17 mouse cellular contexts compared by ENCODE assay signal in genomic region chr8:125872501-125873249, GRCm38 (mm10). TPM values are rescaled to one million over a fixed set of nuclear protein-coding genes. Genes with fewer than 3 reads are reported as not detected.
A peak's percentile ranks its signal among the peaks of the same experiment; 100 is the strongest.
DNase-seq lines count a peak whose midpoint lies in the region; ATAC-seq and TF ChIP-seq lines count a peak whose summit lies in the region.
"Had no signal": no experiment of that assay in that cellular context is flagged by ENCODE, and none has a peak within 500 bp of the region (broad histone marks: within the 10 kb centered on the region; RNA-seq: fewer than 3 reads in every experiment).

No protein-coding gene starts in this region.

- TF ChIP-seq EP300 in liver, postnatal 0 days (IDR thresholded peaks at IDR 0.05; ENCODE audit: low read depth): no peak

- no peak overlapping the region; the same call in 1 of the 2 replicates for H3K27ac ChIP-seq in liver, postnatal 0 days (ENCODE audit: low read depth)
- H3K27ac ChIP-seq in liver, embryonic 11.5 days (ENCODE audit: low read depth, low read length): no peak overlapping the region
- peak overlapping the region; percentile 39; the same call in 1 of the 2 replicates for H3K27ac ChIP-seq in embryonic facial prominence, embryonic 15.5 days (replicated peaks)
- H3K27ac ChIP-seq in stomach, embryonic 16.5 days (ENCODE audit: low read length): 0 out of 2 replicates have a peak overlapping the region, but pooled peaks have one; percentile 48
- no peak overlapping the region for H3K27ac ChIP-seq in thymus, adult 2 months (ENCODE audit: control insufficient read depth, insufficient read depth, low read length)
- H3K27ac ChIP-seq: forebrain, embryonic 12.5 days; liver, embryonic 12.5 days had no signal

- no peak for TF ChIP-seq POLR2A in thymus, adult 2 months (IDR thresholded peaks at IDR 0.05; ENCODE audit: control insufficient read depth, extremely low read depth, insufficient read depth, low read length, poor library complexity)

- H3K4me2 ChIP-seq in liver, postnatal 0 days (ENCODE audit: low read depth, low read length): no peak overlapping the region
- H3K4me2 ChIP-seq in liver, embryonic 11.5 days: no peak overlapping the region
- no peak overlapping the region for H3K4me2 ChIP-seq in embryonic facial prominence, embryonic 15.5 days (replicated peaks)
- no peak overlapping the region for H3K4me2 ChIP-seq in stomach, embryonic 16.5 days (ENCODE audit: low read depth, low read length)
- H3K4me2 ChIP-seq: forebrain, embryonic 12.5 days; liver, embryonic 12.5 days had no signal

- no peaks in the 10 kb centered on the region for H3K4me1 ChIP-seq in liver, postnatal 0 days (ENCODE audit: insufficient read depth)
- H3K4me1 ChIP-seq in liver, embryonic 11.5 days (replicated peaks; ENCODE audit: control insufficient read depth, insufficient read depth, low read length): peaks cover 19% of the 10 kb centered on the region
- H3K4me1 ChIP-seq in embryonic facial prominence, embryonic 15.5 days: peaks cover 19% of the 10 kb centered on the region; the same call in 1 of the 2 replicates
- peaks cover 3% of the 10 kb centered on the region for H3K4me1 ChIP-seq in stomach, embryonic 16.5 days (ENCODE audit: control insufficient read depth, insufficient read depth, low read length)
- peaks cover 4% of the 10 kb centered on the region; the same call in 1 of the 2 replicates for H3K4me1 ChIP-seq in thymus, adult 2 months (replicated peaks; ENCODE audit: control insufficient read depth, insufficient read depth, low read length)

- H3K9me3 ChIP-seq in liver, postnatal 0 days (ENCODE audit: low read length): no peaks in the 10 kb centered on the region
- no peaks in the 10 kb centered on the region for H3K9me3 ChIP-seq in liver, embryonic 11.5 days (ENCODE audit: control insufficient read depth, low read length)
- H3K9me3 ChIP-seq in embryonic facial prominence, embryonic 15.5 days (replicated peaks): no peaks in the 10 kb centered on the region
- no peaks in the 10 kb centered on the region for H3K9me3 ChIP-seq in stomach, embryonic 16.5 days (replicated peaks; ENCODE audit: control insufficient read depth, low read length)
- H3K9me3 ChIP-seq: forebrain, embryonic 12.5 days; liver, embryonic 12.5 days; megakaryocyte, embryonic 14.5 days had no signal

- no peak for TF ChIP-seq CTCF in liver, postnatal 0 days (IDR thresholded peaks at IDR 0.05; ENCODE audit: low read depth)
- TF ChIP-seq CTCF in thymus, adult 2 months (IDR thresholded peaks at IDR 0.05; ENCODE audit: borderline replicate concordance, control insufficient read depth, extremely low read depth, insufficient read depth, low read length, poor library complexity): no peak

- peak; percentile 21 for DNase-seq in heart, adult 8-10 months (ENCODE audit: low spot score)
- no peak for DNase-seq in heart, postnatal 14 days
- DNase-seq in liver, postnatal 0 days: no peak
- no peak for DNase-seq in liver, embryonic 11.5 days (ENCODE audit: low spot score)
- no peak for DNase-seq in thymus, adult 2 months
- no peak for DNase-seq in gastrocnemius, postnatal 14 days
- DNase-seq: B cell, adult 2 months; heart, postnatal 10 days had no signal

- no peaks in the 10 kb centered on the region for H3K27me3 ChIP-seq in liver, postnatal 0 days (ENCODE audit: insufficient read depth, low read length)
- no peaks in the 10 kb centered on the region; the same call in 1 of the 2 replicates for H3K27me3 ChIP-seq in liver, embryonic 11.5 days (replicated peaks; ENCODE audit: control insufficient read depth, insufficient read depth, low read length)
- no peaks in the 10 kb centered on the region; the same call in 1 of the 2 replicates for H3K27me3 ChIP-seq in embryonic facial prominence, embryonic 15.5 days
- H3K27me3 ChIP-seq in stomach, embryonic 16.5 days (ENCODE audit: control insufficient read depth, insufficient read depth, low read length): no peaks in the 10 kb centered on the region; the same call in 1 of the 2 replicates
- H3K27me3 ChIP-seq in thymus, adult 2 months (ENCODE audit: control insufficient read depth, insufficient read depth, low read length): no peaks in the 10 kb centered on the region
- H3K27me3 ChIP-seq: forebrain, embryonic 12.5 days had no signal

- peak; percentile 47 for ATAC-seq in liver, postnatal 0 days
- ATAC-seq in liver, embryonic 11.5 days (replicated peaks; ENCODE audit: low FRiP score): no peak
- peak; percentile 32; the same call in 1 of the 2 replicates for ATAC-seq in embryonic facial prominence, embryonic 15.5 days (ENCODE audit: insufficient number of reproducible peaks, low FRiP score, low TSS enrichment, low read depth)
- ATAC-seq in stomach, embryonic 16.5 days (ENCODE audit: insufficient read depth, low FRiP score): peak; percentile 26; the same call in 1 of the 2 replicates
- ATAC-seq: inflammation-experienced regulatory T-cells, adult 6 months; liver, embryonic 12.5 days had no signal

- WGBS in liver, postnatal 0 days (ENCODE audit: insufficient replicate concordance): 59% methylated on average over 9 of the region's 9 CpGs
- 58% methylated on average over 9 of the region's 9 CpGs for WGBS in liver, embryonic 11.5 days
- 49% methylated on average over 9 of the region's 9 CpGs for WGBS in embryonic facial prominence, embryonic 15.5 days
- WGBS in stomach, embryonic 16.5 days: 52% methylated on average over 9 of the region's 9 CpGs
- 73% methylated on average over 9 of the region's 9 CpGs for WGBS in thymus, adult 2 months

- H3K36me3 ChIP-seq in liver, postnatal 0 days (replicated peaks; ENCODE audit: insufficient read depth, low read length): no peaks in the 10 kb centered on the region
- H3K36me3 ChIP-seq in liver, embryonic 11.5 days (ENCODE audit: control insufficient read depth, insufficient read depth, low read length): no peaks in the 10 kb centered on the region
- no peaks in the 10 kb centered on the region for H3K36me3 ChIP-seq in embryonic facial prominence, embryonic 15.5 days
- no peaks in the 10 kb centered on the region for H3K36me3 ChIP-seq in stomach, embryonic 16.5 days (ENCODE audit: control insufficient read depth, insufficient read depth, low read length)
- H3K36me3 ChIP-seq in thymus, adult 2 months (ENCODE audit: control insufficient read depth, insufficient read depth, low read length): no peaks in the 10 kb centered on the region
- H3K36me3 ChIP-seq: forebrain, embryonic 12.5 days; G1E; liver, embryonic 12.5 days had no signal

- intact Hi-C loops in heart, postnatal 14 days (cut with DNase I): loop anchor here (5.0 to 10.0 kb wide), 4 partner anchors 568 to 820 kb away; partner anchors contain the start of gene Disc1
- intact Hi-C loops in gastrocnemius, postnatal 14 days (cut with DNase I; ENCODE audit: low total_unique reads): loop anchor here (5.0 kb wide), 1 partner anchor 690 kb away; no protein-coding TSS in a partner anchor

- H3K9ac ChIP-seq in liver, postnatal 0 days (replicated peaks): no peak overlapping the region
- no peak overlapping the region for H3K9ac ChIP-seq in liver, embryonic 11.5 days (ENCODE audit: low read depth, low read length)
- H3K9ac ChIP-seq in embryonic facial prominence, embryonic 15.5 days: no peak overlapping the region
- H3K9ac ChIP-seq in stomach, embryonic 16.5 days (ENCODE audit: low read length): 0 out of 2 replicates have a peak overlapping the region, but pooled peaks have one; percentile 18
- H3K9ac ChIP-seq: forebrain, embryonic 12.5 days; liver, embryonic 12.5 days had no signal

- no peak overlapping the region for H3K4me3 ChIP-seq in liver, postnatal 0 days (ENCODE audit: low read depth, low read length)
- H3K4me3 ChIP-seq in liver, embryonic 11.5 days (ENCODE audit: low read depth, low read length): no peak overlapping the region
- no peak overlapping the region for H3K4me3 ChIP-seq in embryonic facial prominence, embryonic 15.5 days (replicated peaks)
- no peak overlapping the region for H3K4me3 ChIP-seq in stomach, embryonic 16.5 days (replicated peaks; ENCODE audit: low read length)
- H3K4me3 ChIP-seq in thymus, adult 2 months (ENCODE audit: control insufficient read depth, insufficient read depth, low read length): no peak overlapping the region
- H3K4me3 ChIP-seq: forebrain, embryonic 12.5 days; liver, embryonic 12.5 days had no signal

RNA-seq across cellular contexts. Expression of gene Pcnx2, which starts 25.4 kb away (rescaled TPM):
- under 1 TPM; 0.49 to 0.90 (median 0.64) TPM for total RNA-seq in heart, adult 8-10 months (2022)
- under 1 TPM; 0.61 to 0.88 TPM for total RNA-seq in heart, postnatal 14 days (2021)
- 0.04 and 0.05 TPM in 2 replicates for polyA plus RNA-seq in liver, postnatal 0 days (2015; fragmentation: Nextera tagmentation; extraction: Ambion mirVana)
- polyA plus RNA-seq in liver, embryonic 11.5 days (2014; fragmentation: Nextera tagmentation; extraction: Ambion mirVana): 0.47 and 0.67 TPM in 2 replicates
- 0.67 and 0.75 TPM in 2 replicates for polyA plus RNA-seq in embryonic facial prominence, embryonic 15.5 days (2015; fragmentation: Nextera tagmentation; extraction: Ambion mirVana)
- 0.39 and 0.41 TPM in 2 replicates for polyA plus RNA-seq in stomach, embryonic 16.5 days (2015; fragmentation: Nextera tagmentation; extraction: Ambion mirVana)
- 0.19 and 0.34 TPM in 2 replicates for polyA plus RNA-seq in thymus, adult 2 months (2012; rRNA removed)
- total RNA-seq in gastrocnemius, postnatal 14 days (2021): under 1 TPM; 0.23 to 0.35 TPM
- total RNA-seq: common myeloid progenitor, adult 5-6 weeks had no signal
- polyA plus RNA-seq: G1E had no signal

RNA-seq across cellular contexts. Expression of gene Map3k21, which starts 37.6 kb away (rescaled TPM):
- total RNA-seq in heart, adult 8-10 months (2022): 1 to 10 TPM in 3 of 4 experiments, under 1 TPM in 1; 0.78 to 2.1 (median 1.2) TPM
- total RNA-seq in heart, postnatal 14 days (2021): under 1 TPM; 0.24 to 0.36 TPM
- 0.39 and 0.56 TPM in 2 replicates for polyA plus RNA-seq in liver, postnatal 0 days (2015; fragmentation: Nextera tagmentation; extraction: Ambion mirVana)
- polyA plus RNA-seq in liver, embryonic 11.5 days (2014; fragmentation: Nextera tagmentation; extraction: Ambion mirVana): 0.07 and 0.14 TPM in 2 replicates
- polyA plus RNA-seq in embryonic facial prominence, embryonic 15.5 days (2015; fragmentation: Nextera tagmentation; extraction: Ambion mirVana): 0.27 and 0.37 TPM in 2 replicates
- polyA plus RNA-seq in stomach, embryonic 16.5 days (2015; fragmentation: Nextera tagmentation; extraction: Ambion mirVana): 0.94 and 1.0 TPM in 2 replicates
- polyA plus RNA-seq in thymus, adult 2 months (2012; rRNA removed): 0.03 TPM in 2 replicates
- total RNA-seq in gastrocnemius, postnatal 14 days (2021): under 1 TPM; 0.07 to 0.18 TPM
- total RNA-seq: common myeloid progenitor, adult 5-6 weeks had no signal
- polyA plus RNA-seq: G1E; inflammation-experienced regulatory T-cells, adult 6 months; thymus, postnatal 0 days had no signal

Comparison
In these comparisons a context has a peak if more than half of its experiments do, and no peak if none do; other contexts are left out.
1. H3K27ac ChIP-seq: peak in embryonic facial prominence, embryonic 15.5 days (single experiment) and stomach, embryonic 16.5 days (single experiment); none in liver, postnatal 0 days (single experiment), liver, embryonic 11.5 days (single experiment) and thymus, adult 2 months (single experiment).